Mouse (Mus musculus): ENCODE data around the gene Megf11. TPM values are rescaled to one million over a fixed set of nuclear protein-coding genes. Genes with fewer than 3 reads are reported as not detected.

The Megf11 gene
- total and polyA plus RNA-seq, 3 experiments, result 0.08 to 0.93 TPM; not detected in 1

DNA sequence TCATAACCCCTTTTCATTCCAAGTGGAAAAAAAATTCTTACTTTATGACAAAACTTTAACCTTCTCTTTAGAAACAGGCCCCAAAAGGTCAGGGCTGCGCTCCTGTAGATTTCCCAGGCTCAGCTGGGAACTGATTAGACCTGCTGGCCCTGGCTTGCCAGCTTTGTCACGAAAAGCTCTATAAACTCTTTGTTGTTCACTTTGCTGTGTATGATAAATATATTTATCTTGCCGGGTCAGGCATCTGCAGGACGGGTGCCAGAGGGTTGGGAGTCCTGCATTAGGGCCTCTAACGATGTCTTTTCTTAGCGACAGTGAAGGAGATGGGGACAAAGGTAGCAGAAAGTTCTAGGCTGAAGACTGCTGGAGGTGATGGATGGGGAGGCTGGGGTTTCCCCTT, 87.3 kb downstream of the Megf11 start:
- peaks cover 3 to 4% of the 10 kb centered on the region in 2 experiments for H3K27me3 ChIP-seq (ENCODE audit: control insufficient read depth in 1 of 2, insufficient read depth in 2 of 2, low read length in 2 of 2)
- H3K27ac ChIP-seq (ENCODE audit: control insufficient read depth, low read depth, low read length), result no peak overlapping the region
- no peaks in the 10 kb centered on the region for H3K9me3 ChIP-seq (replicated peaks; ENCODE audit: insufficient read depth, low read length)
- H3K4me1 ChIP-seq (ENCODE audit: control insufficient read depth in 1 of 2, insufficient read depth in 2 of 2, low read length in 2 of 2), result no peaks in the 10 kb centered on the region
- no peaks in the 10 kb centered on the region for H3K36me3 ChIP-seq (ENCODE audit: control insufficient read depth in 1 of 2, insufficient read depth in 2 of 2, low read length in 2 of 2)
- no peak for TF ChIP-seq EP300 (IDR thresholded peaks at IDR 0.05; ENCODE audit: low read depth in 1 of 2, low read length in 2 of 2)
- no peak overlapping the region for H3K4me3 ChIP-seq (ENCODE audit: control insufficient read depth in 1 of 2, insufficient read depth in 1 of 2, low read depth in 2 of 2, low read length in 2 of 2)
- no peak overlapping the region for H3K9ac ChIP-seq (ENCODE audit: control insufficient read depth, low read depth, low read length, poor library complexity, severe bottlenecking)
- no peaks in the 10 kb centered on the region for H3K79me2 ChIP-seq (ENCODE audit: control insufficient read depth, insufficient read depth, low read length, poor library complexity)
- DNase-seq (ENCODE audit: low read depth, low spot score), result no peak

DNA sequence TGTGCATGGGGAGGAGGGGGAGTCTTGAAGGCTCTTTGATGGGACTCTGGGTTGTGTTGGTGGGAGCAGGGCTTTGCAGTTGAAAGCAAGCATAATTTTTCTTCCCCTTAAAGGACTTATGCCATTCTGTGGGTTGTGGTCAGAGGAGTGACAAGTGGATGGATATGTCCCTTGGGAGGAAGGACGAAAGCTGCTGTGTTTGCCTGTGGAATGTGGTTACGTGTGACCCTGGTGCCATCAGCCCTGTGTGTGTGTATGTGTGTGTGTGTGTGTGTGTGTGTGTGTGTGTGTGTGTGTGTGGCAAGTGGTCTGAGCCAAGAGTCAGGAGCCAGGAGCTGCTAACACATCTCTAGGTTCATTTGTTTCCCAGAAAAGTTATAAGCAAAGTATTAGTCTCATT, 87.7 kb downstream of the Megf11 start:
- no peaks in the 10 kb centered on the region for H3K9me3 ChIP-seq (replicated peaks; ENCODE audit: insufficient read depth, low read length)
- no peaks in the 10 kb centered on the region for H3K36me3 ChIP-seq (ENCODE audit: control insufficient read depth in 1 of 2, insufficient read depth in 2 of 2, low read length in 2 of 2)
- H3K4me1 ChIP-seq (ENCODE audit: control insufficient read depth in 1 of 2, insufficient read depth in 2 of 2, low read length in 2 of 2), result no peaks in the 10 kb centered on the region
- no peak overlapping the region for H3K4me3 ChIP-seq (ENCODE audit: control insufficient read depth in 1 of 2, insufficient read depth in 1 of 2, low read depth in 2 of 2, low read length in 2 of 2)
- no peak overlapping the region for H3K27ac ChIP-seq (ENCODE audit: control insufficient read depth, low read depth, low read length)
- TF ChIP-seq TAL1 (IDR thresholded peaks at IDR 0.05; ENCODE audit: low read length), result no peak
- TF ChIP-seq SMC3 (IDR thresholded peaks at IDR 0.05; ENCODE audit: low read depth, low read length), result no peak
- TF ChIP-seq ZNF384 (IDR thresholded peaks at IDR 0.05; ENCODE audit: low read depth, low read length), result no peak
- no peak for TF ChIP-seq TBP (IDR thresholded peaks at IDR 0.05; ENCODE audit: low read depth, low read length)
- TF ChIP-seq ELF1 (IDR thresholded peaks at IDR 0.05; ENCODE audit: low read depth, low read length), result no peak
- no peak for TF ChIP-seq E2F4 (IDR thresholded peaks at IDR 0.05; ENCODE audit: borderline replicate concordance, low read depth, low read length)
- no peak for TF ChIP-seq BHLHE40 (IDR thresholded peaks at IDR 0.05; ENCODE audit: borderline replicate concordance, low read depth, low read length)
- TF ChIP-seq CHD1 (IDR thresholded peaks at IDR 0.05; ENCODE audit: low read depth, low read length), result no peak
- no peak for TF ChIP-seq MAX (IDR thresholded peaks at IDR 0.05; ENCODE audit: low read length)
- TF ChIP-seq CHD2 (IDR thresholded peaks at IDR 0.05; ENCODE audit: low read length), result no peak
- no peak for TF ChIP-seq RCOR1 (IDR thresholded peaks at IDR 0.05; ENCODE audit: low read depth, low read length)
- TF ChIP-seq GATA1 (IDR thresholded peaks at IDR 0.05; ENCODE audit: low read depth, low read length), result no peak
- TF ChIP-seq JUND (IDR thresholded peaks at IDR 0.05; ENCODE audit: low read depth, low read length), result no peak
- no peak for TF ChIP-seq GABPA (IDR thresholded peaks at IDR 0.05; ENCODE audit: low read depth, low read length)
- TF ChIP-seq MAFK (IDR thresholded peaks at IDR 0.05; ENCODE audit: borderline replicate concordance, low read depth, low read length), result no peak
- TF ChIP-seq MXI1 (IDR thresholded peaks at IDR 0.05; ENCODE audit: low read depth, low read length), result no peak
- no peak for TF ChIP-seq USF1 (IDR thresholded peaks at IDR 0.05; ENCODE audit: low read depth, low read length)
- TF ChIP-seq USF2 (IDR thresholded peaks at IDR 0.05; ENCODE audit: borderline replicate concordance in 1 of 2, insufficient read depth in 1 of 2, low read depth in 1 of 2, low read length in 2 of 2), result no peak
- peaks cover 3 to 4% of the 10 kb centered on the region in 2 experiments for H3K27me3 ChIP-seq (ENCODE audit: control insufficient read depth in 1 of 2, insufficient read depth in 2 of 2, low read length in 2 of 2)
- H3K9ac ChIP-seq (ENCODE audit: control insufficient read depth, low read depth, low read length, poor library complexity, severe bottlenecking), result no peak overlapping the region
- no peak for DNase-seq (ENCODE audit: low read depth, low spot score)
- no peaks in the 10 kb centered on the region for H3K79me2 ChIP-seq (ENCODE audit: control insufficient read depth, insufficient read depth, low read length, poor library complexity)
